Mouse (Mus musculus): ENCODE measurements around the gene Tubb4b. TPM values are rescaled to one million over a fixed set of nuclear protein-coding genes. Genes with fewer than 3 reads are reported as not detected.

Tubb4b gene
- polyA plus RNA-seq (2016; fragmentation: Nextera tagmentation; extraction: Ambion mirVana), result 391 and 416 TPM in 2 replicates

GRCm38 (mm10) chr2:25224492-25224765 is at the start of gene Tubb4b:
TSS of gene Tubb4b (minus strand) at chr2:25224702.
- Histone ChIP-seq H3K27me3 (0 out of 2 replicates have a peak, but pooled peaks cover 2% of the 10 kb centered on the region), H3K4me3 (peak within 1 kb of the TSS; percentile 72), H3K4me1 (peaks cover 23% of the 10 kb centered on the region), H3K9me3 (replicated peaks) (no peaks in the 10 kb centered on the region), H3K4me2 (replicated peaks) (peak within 1 kb of the TSS; percentile 81), H3K36me3 (peaks cover 5% of the 10 kb centered on the region), H3K9ac (peak within 1 kb of the TSS; percentile 84), H3K27ac (peak within 1 kb of the TSS; percentile 97)
- WGBS, result 0% methylated on average over 17 of the region's 17 CpGs
- ATAC-seq (ENCODE audit: low FRiP score), result no peak

- ATAC-seq (ENCODE audit: low FRiP score), result no peak; the same call in 1 of the 2 replicates
- Histone ChIP-seq H3K27ac (no peak overlapping the region), H3K36me3 (peaks cover 59% of the 10 kb centered on the region), H3K9me3 (replicated peaks) (no peaks in the 10 kb centered on the region), H3K4me2 (replicated peaks) (peak overlapping the region; percentile 86), H3K4me1 (peaks cover 27% of the 10 kb centered on the region), H3K4me3 (peak overlapping the region; percentile 90), H3K27me3 (no peaks in the 10 kb centered on the region), H3K9ac (peak overlapping the region; percentile 93)
- WGBS, result 34% methylated on average over 16 of the region's 16 CpGs
These were observed 48.5 kb upstream of the Tubb4b start for GRCm38 (mm10) chr2:25273010-25273409.

DNA sequence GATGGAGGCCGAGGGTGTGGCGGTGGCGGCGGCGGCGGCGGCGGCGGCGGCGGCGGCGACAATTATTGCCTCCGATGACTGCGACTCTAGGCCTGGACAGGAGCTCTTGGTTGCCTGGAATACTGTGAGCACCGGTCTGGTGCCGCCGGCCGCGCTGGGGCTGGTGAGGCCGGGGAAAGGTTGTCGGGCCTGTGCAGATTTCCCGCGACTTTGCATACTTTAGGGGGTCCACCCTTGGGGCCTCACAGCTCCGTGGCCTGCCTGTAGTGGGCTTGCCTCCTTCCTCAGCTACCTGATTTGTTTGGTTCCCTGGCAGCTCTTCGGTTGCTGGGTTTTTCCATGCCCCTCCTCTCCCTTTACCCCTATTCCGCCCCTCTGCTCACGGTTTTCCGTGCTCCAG is 48.0 kb upstream of the Tubb4b start:
- no peaks in the 10 kb centered on the region for H3K27me3 ChIP-seq
- H3K36me3 ChIP-seq, result peaks cover 54% of the 10 kb centered on the region
- 2% methylated on average over 29 of the region's 29 CpGs for WGBS
- H3K27ac ChIP-seq, result no peak overlapping the region
- H3K9ac ChIP-seq, result peak overlapping the region; percentile 93
- H3K4me3 ChIP-seq, result peak overlapping the region; percentile 90
- ATAC-seq (ENCODE audit: low FRiP score), result peak; percentile 72
- H3K4me1 ChIP-seq, result peaks cover 32% of the 10 kb centered on the region
- no peaks in the 10 kb centered on the region for H3K9me3 ChIP-seq (replicated peaks)
- H3K4me2 ChIP-seq (replicated peaks), result peak overlapping the region; percentile 86

- Histone ChIP-seq H3K27me3 (no peaks in the 10 kb centered on the region), H3K4me1 (peaks cover 37% of the 10 kb centered on the region), H3K4me2 (replicated peaks) (peak within 1 kb of the TSS; percentile 86), H3K36me3 (peaks cover 49% of the 10 kb centered on the region), H3K9ac (peak within 1 kb of the TSS; percentile 93), H3K4me3 (peak within 1 kb of the TSS; percentile 90), H3K27ac (peak within 1 kb of the TSS; percentile 80), H3K9me3 (replicated peaks) (no peaks in the 10 kb centered on the region)
- under 1% methylated on average over 55 of the region's 55 CpGs for WGBS
- ATAC-seq (ENCODE audit: low FRiP score), result peak; percentile 95
These were observed 47.5 kb upstream of the Tubb4b start, which contains the start of the genes Ssna1 and Anapc2 for GRCm38 (mm10) chr2:25271827-25272511. TSS of gene Ssna1 (minus strand) at chr2:25272438. TSS of gene Anapc2 (plus strand) at chr2:25272478.

DNA sequence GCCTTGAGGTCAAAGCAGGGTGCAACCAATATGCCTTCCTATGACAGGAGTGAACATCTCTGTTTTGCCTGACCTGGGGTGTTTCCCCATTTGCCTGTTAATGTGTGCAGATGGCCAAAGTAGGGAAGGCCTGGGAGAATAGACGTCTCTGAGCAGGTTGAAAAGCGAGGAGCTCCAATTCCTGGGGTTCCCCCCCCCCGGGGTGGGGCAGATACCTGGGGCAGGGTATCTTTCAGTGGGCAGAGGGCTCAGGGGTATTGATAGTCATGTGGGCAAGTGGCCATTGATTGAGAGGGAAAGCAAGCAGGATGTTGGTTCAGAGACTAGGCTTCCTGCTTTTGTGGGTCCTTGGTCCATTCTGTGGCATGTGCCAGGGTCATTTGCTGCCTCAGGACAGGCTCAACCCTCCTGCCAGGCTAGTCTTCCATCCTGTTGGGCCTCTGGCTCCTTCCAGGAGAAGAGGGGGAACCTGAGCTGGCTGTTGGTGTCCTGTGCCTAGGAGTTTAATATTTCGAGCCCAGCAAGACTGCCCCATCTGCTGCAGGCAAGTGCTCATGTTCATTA is 43.3 kb upstream of the Tubb4b start:
- Histone ChIP-seq H3K4me2 (replicated peaks) (0 out of 2 replicates have a peak overlapping the region, but pooled peaks have one; percentile 11), H3K9me3 (replicated peaks) (no peaks in the 10 kb centered on the region), H3K4me3 (no peak overlapping the region), H3K27me3 (peaks cover 23% of the 10 kb centered on the region), H3K9ac (no peak overlapping the region), H3K36me3 (peaks cover 19% of the 10 kb centered on the region), H3K4me1 (peaks cover 62% of the 10 kb centered on the region), H3K27ac (no peak overlapping the region)
- no peak for ATAC-seq (ENCODE audit: low FRiP score)
- WGBS, result 73% methylated on average over 4 of the region's 4 CpGs

DNA sequence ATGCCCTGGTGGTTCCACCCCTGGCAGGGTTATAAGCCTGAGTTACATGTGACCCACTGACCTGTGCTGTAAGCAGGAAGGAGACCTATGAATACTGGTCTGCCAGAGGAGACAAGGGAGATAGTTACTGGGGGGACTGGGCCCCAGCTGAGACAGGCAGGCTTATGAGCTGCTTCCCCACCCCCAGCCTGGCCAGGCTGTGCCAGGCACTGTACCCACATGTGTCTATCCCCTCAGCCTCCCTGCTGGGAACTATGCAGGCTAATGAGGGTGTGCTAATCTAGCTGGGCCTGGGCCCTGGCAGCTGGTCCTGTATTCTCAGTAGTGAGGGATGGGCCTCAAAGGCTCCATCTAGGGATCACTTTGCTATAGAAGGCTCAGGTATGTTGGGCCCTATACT is 42.7 kb upstream of the Tubb4b start:
- H3K4me2 ChIP-seq (replicated peaks), result peak overlapping the region; percentile 99
- no peak overlapping the region; the same call in 1 of the 2 replicates for H3K27ac ChIP-seq
- no peak overlapping the region; the same call in 1 of the 2 replicates for H3K4me3 ChIP-seq
- ATAC-seq (ENCODE audit: low FRiP score), result no peak
- peaks cover 23% of the 10 kb centered on the region for H3K27me3 ChIP-seq
- H3K36me3 ChIP-seq, result peaks cover 19% of the 10 kb centered on the region
- no peaks in the 10 kb centered on the region for H3K9me3 ChIP-seq (replicated peaks)
- H3K4me1 ChIP-seq, result peaks cover 62% of the 10 kb centered on the region
- H3K9ac ChIP-seq, result no peak overlapping the region

DNA sequence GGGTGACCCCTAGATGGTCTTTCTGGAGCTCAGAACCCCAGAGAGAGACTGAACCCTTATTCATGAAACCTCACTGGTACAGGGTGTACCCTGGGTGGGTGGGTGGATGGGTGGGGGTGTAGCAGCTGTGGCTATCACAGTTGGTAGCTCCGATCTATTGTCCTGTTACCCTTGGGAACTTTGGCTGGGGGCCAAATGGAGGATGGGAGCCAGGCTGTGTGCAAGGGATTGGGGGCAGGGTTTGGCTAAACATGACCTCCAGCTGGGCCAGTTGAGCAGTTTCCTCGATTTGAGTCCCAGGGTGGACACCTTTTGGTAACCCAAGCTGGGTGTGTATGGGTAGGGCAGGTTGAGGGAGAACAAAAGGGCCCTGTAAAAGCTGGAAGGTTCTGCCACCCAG is 42.2 kb upstream of the Tubb4b start:
- Histone ChIP-seq H3K9ac (peak overlapping the region; percentile 13), H3K4me3 (no peak overlapping the region; the same call in 1 of the 2 replicates), H3K27ac (peak overlapping the region; percentile 8; the same call in 1 of the 2 replicates), H3K36me3 (peaks cover 19% of the 10 kb centered on the region), H3K4me1 (peaks cover 65% of the 10 kb centered on the region), H3K9me3 (replicated peaks) (no peaks in the 10 kb centered on the region), H3K27me3 (peaks cover 23% of the 10 kb centered on the region), H3K4me2 (replicated peaks) (peak overlapping the region; percentile 99)
- 46% methylated on average over 2 of the region's 2 CpGs for WGBS
- no peak for ATAC-seq (ENCODE audit: low FRiP score)

DNA sequence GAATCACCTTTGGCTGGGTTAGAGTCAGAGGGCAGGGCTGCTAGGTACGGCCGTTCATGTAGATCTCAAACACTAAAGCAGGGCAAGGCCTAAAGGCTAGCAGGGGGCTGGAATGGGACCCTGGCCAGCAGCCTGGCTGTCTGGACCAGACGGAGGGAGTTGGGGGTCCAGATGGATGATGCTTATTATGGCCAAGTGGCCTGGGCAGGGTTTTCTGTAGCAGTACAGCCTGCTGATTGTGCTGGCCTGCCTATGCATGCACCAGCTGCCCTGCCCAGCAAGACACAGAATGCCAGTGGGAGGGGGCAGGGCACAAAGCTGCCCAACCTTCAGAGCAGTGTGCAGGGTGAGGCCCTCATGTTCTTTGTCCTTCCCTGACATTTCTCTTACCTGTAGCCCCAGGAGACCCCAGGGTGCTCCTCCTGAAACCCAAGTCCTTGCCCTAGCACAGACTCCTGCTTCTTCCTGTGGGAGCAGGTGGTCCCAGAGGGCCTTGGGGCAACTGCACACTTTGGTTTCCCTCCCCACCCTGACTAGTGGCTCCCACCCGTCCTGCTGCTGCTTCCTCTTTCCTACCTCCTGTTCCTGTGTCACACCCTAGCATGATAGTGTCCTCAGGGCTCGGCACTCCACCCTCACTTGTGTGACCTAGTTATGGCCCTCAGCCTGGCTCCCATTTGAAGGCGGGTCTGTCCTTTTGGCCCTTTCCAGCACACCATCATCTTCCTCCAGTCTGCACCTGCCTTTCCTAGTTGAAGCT is 41.6 kb upstream of the Tubb4b start:
- H3K9ac ChIP-seq, result peak overlapping the region; percentile 13
- no peak overlapping the region for H3K4me3 ChIP-seq
- 61% methylated on average over 6 of the region's 6 CpGs for WGBS
- ATAC-seq (ENCODE audit: low FRiP score), result no peak
- H3K27me3 ChIP-seq, result peaks cover 23% of the 10 kb centered on the region
- peaks cover 19% of the 10 kb centered on the region for H3K36me3 ChIP-seq
- peak overlapping the region; percentile 99 for H3K4me2 ChIP-seq (replicated peaks)
- H3K4me1 ChIP-seq, result peaks cover 58% of the 10 kb centered on the region
- 0 out of 2 replicates have a peak overlapping the region, but pooled peaks have one; percentile 8 for H3K27ac ChIP-seq
- H3K9me3 ChIP-seq (replicated peaks), result no peaks in the 10 kb centered on the region

DNA sequence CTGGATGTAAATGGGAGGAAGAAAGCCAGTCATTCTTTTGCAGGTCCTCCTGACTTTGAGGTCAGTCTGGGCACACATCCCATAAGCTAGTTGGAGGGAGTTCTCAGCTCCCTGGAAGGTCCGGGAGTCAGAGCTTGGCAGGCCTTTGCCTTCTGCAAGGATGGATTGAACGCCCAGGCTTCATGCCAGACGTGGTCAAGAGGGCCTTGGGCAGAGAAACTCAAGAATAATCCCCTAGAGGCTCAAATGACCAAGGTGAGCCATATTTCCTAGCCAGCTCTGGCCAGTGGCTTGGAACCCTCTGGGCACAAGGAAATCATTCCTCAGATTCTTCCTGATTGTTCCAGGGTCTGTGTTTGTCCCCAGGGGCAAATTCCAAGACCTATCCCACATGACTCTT is 40.3 kb upstream of the Tubb4b start:
- WGBS, result 74% methylated on average over 3 of the region's 3 CpGs
- no peak overlapping the region for H3K27ac ChIP-seq

GRCm38 (mm10) chr2:25264286-25264660 is 39.8 kb upstream of the Tubb4b start:
- H3K4me1 ChIP-seq, result peaks cover 52% of the 10 kb centered on the region
- no peak for ATAC-seq (ENCODE audit: low FRiP score)
- 83% methylated on average over 5 of the region's 5 CpGs for WGBS

More for the DNA sequence above, 40.3 kb upstream of the Tubb4b start:
- Histone ChIP-seq H3K9ac (0 out of 2 replicates have a peak overlapping the region, but pooled peaks have one; percentile 13), H3K4me3 (0 out of 2 replicates have a peak overlapping the region, but pooled peaks have one; percentile 1), H3K4me1 (peaks cover 52% of the 10 kb centered on the region), H3K27me3 (peaks cover 23% of the 10 kb centered on the region), H3K36me3 (peaks cover 15% of the 10 kb centered on the region), H3K9me3 (replicated peaks) (no peaks in the 10 kb centered on the region), H3K4me2 (replicated peaks) (peak overlapping the region; percentile 99)
- no peak for ATAC-seq (ENCODE audit: low FRiP score)

DNA sequence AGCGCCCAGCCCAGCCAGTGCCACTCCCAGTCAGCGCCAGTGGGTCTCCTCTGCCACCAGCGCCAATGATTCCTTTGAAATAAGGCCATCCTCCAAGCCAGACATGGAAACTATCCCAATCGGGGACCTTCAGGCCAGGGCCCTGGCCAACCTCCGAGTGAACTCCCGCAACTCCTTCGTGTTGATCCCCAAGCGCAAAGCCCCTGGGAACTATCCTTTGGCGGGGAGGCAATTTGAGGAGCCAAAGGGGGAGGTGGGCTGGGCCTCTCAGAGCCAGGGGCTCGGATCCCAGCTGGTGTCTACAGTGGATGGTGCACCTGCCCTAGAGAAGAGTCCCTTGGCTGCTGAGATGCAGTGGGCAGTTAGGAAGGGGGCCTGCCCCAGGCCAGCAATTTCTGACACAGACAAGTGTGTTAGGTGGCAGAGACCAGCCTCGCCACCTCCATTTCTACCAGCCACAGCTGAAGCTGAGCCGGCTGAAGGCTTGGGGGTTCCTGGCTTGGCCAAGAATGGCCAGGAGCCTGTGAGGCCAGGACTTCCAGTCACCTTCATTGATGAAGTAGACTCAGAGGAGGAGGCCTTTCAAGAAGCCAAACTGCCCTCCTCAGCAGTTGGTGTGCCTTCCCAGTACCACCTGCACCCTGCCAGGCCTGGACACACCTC is 39.3 kb upstream of the Tubb4b start:
- Histone ChIP-seq H3K9me3 (replicated peaks) (no peaks in the 10 kb centered on the region), H3K36me3 (0 out of 2 replicates have a peak, but pooled peaks cover 4% of the 10 kb centered on the region), H3K27ac (no peak overlapping the region), H3K4me1 (peaks cover 52% of the 10 kb centered on the region), H3K4me2 (replicated peaks) (peak overlapping the region; percentile 99), H3K27me3 (peaks cover 23% of the 10 kb centered on the region), H3K9ac (peak overlapping the region; percentile 73), H3K4me3 (peak overlapping the region; percentile 62)
- no peak for ATAC-seq (ENCODE audit: low FRiP score)
- 20% methylated on average over 12 of the region's 12 CpGs for WGBS

More at GRCm38 (mm10) chr2:25264286-25264660, 39.8 kb upstream of the Tubb4b start:
- Histone ChIP-seq H3K4me3 (peak overlapping the region; percentile 62), H3K9ac (peak overlapping the region; percentile 13; the same call in 1 of the 2 replicates), H3K27me3 (peaks cover 23% of the 10 kb centered on the region), H3K9me3 (replicated peaks) (no peaks in the 10 kb centered on the region), H3K27ac (no peak overlapping the region), H3K4me2 (replicated peaks) (peak overlapping the region; percentile 99), H3K36me3 (peaks cover 9% of the 10 kb centered on the region)
